Mouse (Mus musculus) limb, embryonic 14.5 days (tissue): ENCODE measurements at regions not wholly inside any gene's neighbourhood (a gene's known extent, or its start where the extent isn't known, plus 50 kb on each side); places are given as distances from the start of the nearest gene placed in this dataset.
"Not testable (repeated sequence)": the region's sequence is repeated elsewhere in the genome, so short reads cannot be mapped to it uniquely, and the experiment has no call there.

Experiments
- ATAC-seq: fragments of 200-750 bp; cut with Nextera tagmentation; 2 replicates; pipeline ENCODE4 v1.8.0; 2017; ENCODE audit warnings: low read depth, moderate number of reproducible peaks, moderate TSS enrichment; ENCODE audit not compliant: low FRiP score
- DNase-seq: peaks from one replicate; pipeline ENCODE4 v3.0.0-alpha.2; 2015; ENCODE audit warnings: low spot score
- H3K27ac ChIP-seq: fragments of 300-500 bp; sonication (generic); replicated peaks from 2 replicates; pipeline ENCODE4 v1.5.1; 2014; ENCODE audit warnings: low read depth, mild to moderate bottlenecking, low read length, moderate library complexity, mixed read lengths
- H3K27me3 ChIP-seq: fragments of 300-500 bp; sonication (generic); 2 replicates; pipeline ENCODE4 v1.6.1; 2014; ENCODE audit warnings: low read length, mixed read lengths; ENCODE audit not compliant: control insufficient read depth, insufficient read depth
- H3K36me3 ChIP-seq: fragments of 300-500 bp; sonication (generic); 2 replicates; pipeline ENCODE4 v1.6.1; 2014; ENCODE audit warnings: mild to moderate bottlenecking, low read length, moderate library complexity, mixed read lengths; ENCODE audit not compliant: control insufficient read depth, insufficient read depth
- H3K4me1 ChIP-seq: fragments of 300-500 bp; sonication (generic); 2 replicates; pipeline ENCODE4 v1.6.1; 2014; ENCODE audit warnings: antibody characterized with exemption, low read length, mixed read lengths; ENCODE audit not compliant: control insufficient read depth, insufficient read depth
- H3K4me2 ChIP-seq: fragments of 300-500 bp; sonication (generic); replicated peaks from 2 replicates; pipeline ENCODE4 v1.6.1; 2014; ENCODE audit warnings: low read depth, mild to moderate bottlenecking, low read length, moderate library complexity; ENCODE audit not compliant: severe bottlenecking
- H3K4me3 ChIP-seq: fragments of 300-500 bp; sonication (generic); replicated peaks from 2 replicates; pipeline ENCODE4 v1.5.1; 2014; ENCODE audit warnings: low read length
- H3K9ac ChIP-seq: fragments of 300-500 bp; sonication (generic); 2 replicates; pipeline ENCODE4 v1.6.1; 2014; ENCODE audit warnings: mild to moderate bottlenecking, low read depth, low read length, moderate library complexity; ENCODE audit not compliant: severe bottlenecking
- H3K9me3 ChIP-seq: fragments of 300-500 bp; sonication (generic); 2 replicates; pipeline ENCODE4 v1.6.1; 2016; ENCODE audit warnings: low read length; ENCODE audit not compliant: control insufficient read depth
- POLR2A ChIP-seq: fragments of 200-500 bp; IDR thresholded peaks from 2 replicates; pipeline ENCODE4 v1.8.0; 2012; ENCODE audit warnings: inconsistent platforms, mild to moderate bottlenecking, moderate library complexity, borderline replicate concordance; ENCODE audit not compliant: insufficient read depth, insufficient read length; ENCODE audit errors: extremely low read depth
- WGBS: fragments of 180-500 bp; shearing (Covaris S2); extraction: QIAGEN DNeasy Blood & Tissue Kit; methylation state at CpG from one replicate; pipeline ENCODE4 v1.1.7; 2014; 5-methylcytosine and 5-hydroxymethylcytosine counted together

DNA sequence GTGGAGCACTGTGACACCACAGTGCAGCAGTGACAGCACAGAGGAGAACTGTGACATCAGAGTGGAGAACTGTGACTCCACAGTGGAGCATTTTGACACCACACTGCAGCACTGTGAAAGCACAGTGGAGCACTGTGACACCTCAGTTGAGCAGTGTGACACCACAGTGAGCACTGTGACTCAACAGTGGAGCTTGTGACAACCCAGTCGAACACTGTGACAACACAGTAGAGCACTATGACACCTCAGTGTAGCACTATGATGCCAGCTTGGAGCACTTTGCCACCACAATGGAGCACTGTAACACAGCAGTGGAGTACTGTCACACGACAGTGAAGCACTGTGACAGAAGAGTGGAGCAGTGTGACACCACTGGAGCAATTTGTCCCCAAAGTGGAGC is 79.7 kb upstream of the Scaf8 start:
- Histone ChIP-seq H3K4me2 (no peak overlapping the region), H3K36me3 (no peaks in the 10 kb centered on the region), H3K4me1 (no peaks in the 10 kb centered on the region), H3K9ac (no peak overlapping the region), H3K9me3 (peaks cover 4% of the 10 kb centered on the region; the same call in 1 of the 2 replicates), H3K27me3 (no peaks in the 10 kb centered on the region), H3K27ac (no peak overlapping the region), H3K4me3 (no peak overlapping the region)
- WGBS = 63% methylated on average over 2 of the region's 2 CpGs
- DNase-seq = no peak
- TF ChIP-seq POLR2A = no peak
- no peak for ATAC-seq

DNA sequence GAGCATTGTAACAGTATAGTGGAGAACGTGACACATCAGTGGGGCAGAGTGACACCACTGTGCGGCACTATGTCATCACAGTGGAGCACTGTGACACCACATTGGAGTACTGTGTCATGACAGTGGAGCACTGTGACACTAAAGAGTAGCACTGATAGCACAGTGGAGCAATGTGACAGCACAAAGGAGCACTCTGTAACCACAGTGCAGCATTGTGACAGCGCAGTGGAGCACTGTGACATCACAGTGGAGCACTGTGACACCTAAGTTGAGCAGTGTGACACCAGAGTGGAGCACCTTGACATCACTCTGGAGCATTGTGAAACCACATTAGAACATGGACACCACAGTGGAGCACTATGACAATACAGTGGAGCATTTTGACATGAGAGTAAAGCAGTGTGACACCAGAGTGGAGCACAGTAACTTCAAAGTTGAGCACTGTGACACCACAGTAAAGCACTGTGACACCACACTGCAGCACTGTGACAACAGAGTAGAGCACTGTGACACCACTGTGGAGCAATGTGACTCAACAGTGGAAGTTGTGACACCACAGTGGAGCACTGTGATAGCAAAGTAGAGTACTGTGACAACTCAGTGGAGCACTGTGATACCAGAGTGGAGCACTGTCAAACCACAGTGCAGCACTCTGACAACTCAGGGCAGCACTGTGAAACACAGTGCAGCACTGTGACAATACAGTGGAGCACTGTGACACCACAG is 77.5 kb upstream of the Scaf8 start:
- H3K27me3 ChIP-seq = no peaks in the 10 kb centered on the region
- H3K4me2 ChIP-seq = no peak overlapping the region
- H3K36me3 ChIP-seq = no peaks in the 10 kb centered on the region
- H3K4me1 ChIP-seq = no peaks in the 10 kb centered on the region
- TF ChIP-seq POLR2A = no peak
- H3K9ac ChIP-seq = no peak overlapping the region
- H3K27ac ChIP-seq = no peak overlapping the region
- peaks cover 1% of the 10 kb centered on the region; the same call in 1 of the 2 replicates for H3K9me3 ChIP-seq
- ATAC-seq = no peak
- no peak overlapping the region for H3K4me3 ChIP-seq
- 42% methylated on average over 3 of the region's 3 CpGs for WGBS
- DNase-seq = no peak

DNA sequence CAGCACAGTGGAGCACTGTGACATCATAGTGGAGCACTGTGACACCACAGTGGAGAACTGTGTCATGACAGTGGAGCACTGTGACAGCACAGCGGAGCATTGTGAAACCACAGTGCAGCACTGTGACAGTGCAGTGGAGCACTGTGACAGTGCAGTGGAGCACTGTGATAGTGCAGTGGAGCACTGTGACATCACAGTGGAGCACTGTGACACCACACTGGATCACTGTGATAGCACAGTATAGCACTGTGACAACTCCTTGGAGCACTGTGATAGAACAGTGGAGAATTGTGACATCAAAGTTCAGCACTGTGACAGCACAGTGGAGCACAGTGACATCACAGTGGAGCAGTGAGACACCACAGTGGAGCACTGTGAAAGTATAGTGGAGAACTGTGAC is 76.7 kb upstream of the Scaf8 start:
- Histone ChIP-seq H3K9ac (no peak overlapping the region), H3K27me3 (no peaks in the 10 kb centered on the region), H3K9me3 (no peaks in the 10 kb centered on the region; the same call in 1 of the 2 replicates), H3K4me1 (no peaks in the 10 kb centered on the region), H3K4me2 (no peak overlapping the region), H3K4me3 (no peak overlapping the region), H3K36me3 (no peaks in the 10 kb centered on the region), H3K27ac (no peak overlapping the region)
- DNase-seq (no peak), ATAC-seq (no peak)
- WGBS = 73% methylated on average over 1 of the region's 1 CpGs
- TF ChIP-seq POLR2A = no peak

DNA sequence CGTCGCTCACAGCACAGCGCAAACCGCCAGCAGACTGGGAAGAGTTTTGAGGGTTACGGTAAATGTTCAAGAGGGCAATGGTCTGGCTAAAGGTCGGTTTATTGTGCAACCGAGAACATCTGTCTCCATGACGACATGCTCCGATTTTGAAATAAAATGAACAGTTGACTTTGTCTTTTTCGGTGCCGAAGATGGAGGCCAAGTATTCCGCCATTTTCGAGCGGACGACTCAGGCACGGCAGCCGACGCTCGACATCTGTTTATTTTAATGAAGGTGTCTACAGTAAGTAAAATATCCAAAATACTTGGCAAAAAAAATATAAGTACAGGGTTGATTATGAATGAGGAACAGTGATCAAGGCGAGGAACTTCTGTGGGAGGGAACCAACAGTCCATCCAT is 70.3 kb upstream of the Scaf8 start:
- not testable (repeated sequence) for H3K27me3 ChIP-seq, H3K27ac ChIP-seq, DNase-seq, H3K36me3 ChIP-seq, H3K4me1 ChIP-seq, H3K4me3 ChIP-seq, ATAC-seq, H3K4me2 ChIP-seq, H3K9ac ChIP-seq, H3K9me3 ChIP-seq
- WGBS = 87% methylated on average over 20 of the region's 20 CpGs

DNA sequence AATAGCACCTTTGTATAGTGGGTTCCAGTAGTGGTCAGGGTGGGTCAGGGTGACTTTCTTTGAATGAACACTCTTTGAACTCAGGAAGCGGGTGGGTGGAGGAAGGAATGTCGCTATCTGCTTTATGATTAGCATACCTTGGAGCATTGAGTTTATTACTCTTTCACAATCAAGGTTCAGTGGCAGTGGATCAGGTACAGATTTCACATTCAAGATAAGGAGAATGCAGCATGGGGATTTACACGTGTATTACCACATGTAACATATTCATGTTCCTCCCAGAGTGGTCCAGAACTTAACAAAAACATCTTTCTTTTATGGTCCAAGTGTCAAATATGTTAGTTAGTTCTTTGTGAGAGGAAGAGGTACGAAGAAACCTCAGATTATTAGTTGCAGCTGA is 60.9 kb upstream of the Scaf8 start:
- H3K4me2 ChIP-seq, H3K9me3 ChIP-seq, ATAC-seq, H3K27me3 ChIP-seq, H3K4me1 ChIP-seq, DNase-seq, H3K27ac ChIP-seq, H3K9ac ChIP-seq, H3K36me3 ChIP-seq, H3K4me3 ChIP-seq: not testable (repeated sequence)
- 87% methylated on average over 4 of the region's 4 CpGs for WGBS

DNA sequence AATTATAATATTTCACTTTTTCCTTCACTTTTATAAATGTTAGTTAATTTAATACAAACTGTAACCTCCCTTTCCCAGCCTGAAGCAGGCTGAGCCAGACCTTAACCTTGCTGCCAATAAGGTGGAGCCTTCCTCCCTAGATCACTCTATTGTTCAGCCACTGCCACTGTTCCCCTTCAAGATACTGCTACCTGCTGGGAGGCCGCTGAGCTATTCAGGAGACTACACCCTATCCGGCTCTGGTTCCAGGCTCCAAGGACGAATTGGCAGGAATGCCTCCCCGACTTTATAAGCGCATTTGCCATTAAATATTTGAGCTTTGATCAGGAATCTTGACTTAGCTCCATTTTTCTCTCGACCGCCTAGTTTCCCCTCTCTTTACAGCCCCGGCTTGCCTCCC is 59.9 kb upstream of the Scaf8 start:
- 40% methylated on average over 8 of the region's 8 CpGs for WGBS

DNA sequence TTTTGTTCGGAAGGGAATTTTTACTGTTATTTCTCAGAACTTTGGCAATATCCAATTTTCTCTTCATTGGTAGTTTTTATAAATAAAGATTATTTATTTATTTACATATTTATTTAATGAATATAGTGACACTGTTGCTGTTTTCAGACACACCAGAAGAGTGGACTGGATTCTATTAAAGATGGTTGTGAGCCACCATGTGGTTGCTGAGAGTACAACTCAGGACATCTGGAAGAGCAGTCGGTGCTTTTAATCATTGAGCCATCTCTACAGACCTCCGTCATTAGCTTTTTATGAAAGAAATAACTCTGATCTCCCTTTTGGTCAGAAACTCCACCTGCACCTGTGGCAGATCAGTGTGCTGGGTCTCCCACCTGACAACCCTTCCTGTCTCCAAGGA is 59.4 kb upstream of the Scaf8 start:
- not testable (repeated sequence) for H3K4me3 ChIP-seq, H3K36me3 ChIP-seq, H3K4me1 ChIP-seq, DNase-seq, H3K4me2 ChIP-seq, H3K9ac ChIP-seq, H3K27me3 ChIP-seq, H3K27ac ChIP-seq, ATAC-seq, H3K9me3 ChIP-seq
- 69% methylated on average over 3 of the region's 3 CpGs for WGBS

More for the DNA sequence above, 59.9 kb upstream of the Scaf8 start:
- not testable (repeated sequence) for H3K4me1 ChIP-seq, H3K36me3 ChIP-seq, H3K4me3 ChIP-seq, H3K9ac ChIP-seq, H3K4me2 ChIP-seq, DNase-seq, H3K9me3 ChIP-seq, H3K27ac ChIP-seq, H3K27me3 ChIP-seq, ATAC-seq

DNA sequence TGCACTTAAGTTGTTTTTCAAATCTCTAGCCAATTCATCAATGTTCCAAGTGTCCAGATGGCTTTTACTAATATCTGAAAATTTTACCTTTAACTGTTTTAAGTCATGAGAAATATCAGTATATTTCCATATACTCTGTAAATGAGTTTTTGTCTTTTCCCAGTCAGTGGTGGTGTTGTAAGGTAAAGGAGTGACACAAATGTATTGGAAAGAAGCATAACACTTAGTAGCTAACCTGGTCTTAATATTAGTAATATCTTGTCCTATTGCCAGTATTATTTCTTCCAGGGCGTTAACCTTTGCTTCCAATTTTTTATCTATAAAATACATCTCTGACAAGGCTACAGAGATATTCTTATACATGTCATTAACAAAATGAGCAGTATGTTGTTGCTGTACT is 51.4 kb upstream of the Scaf8 start:
- not testable (repeated sequence) for H3K27me3 ChIP-seq, H3K9me3 ChIP-seq, H3K27ac ChIP-seq, H3K36me3 ChIP-seq, H3K4me3 ChIP-seq, H3K4me1 ChIP-seq, ATAC-seq, H3K9ac ChIP-seq, H3K4me2 ChIP-seq, DNase-seq
- 89% methylated on average over 1 of the region's 1 CpGs for WGBS
